Mouse (Mus musculus): ENCODE results near the gene Capzb.

Gene Capzb

DNA sequence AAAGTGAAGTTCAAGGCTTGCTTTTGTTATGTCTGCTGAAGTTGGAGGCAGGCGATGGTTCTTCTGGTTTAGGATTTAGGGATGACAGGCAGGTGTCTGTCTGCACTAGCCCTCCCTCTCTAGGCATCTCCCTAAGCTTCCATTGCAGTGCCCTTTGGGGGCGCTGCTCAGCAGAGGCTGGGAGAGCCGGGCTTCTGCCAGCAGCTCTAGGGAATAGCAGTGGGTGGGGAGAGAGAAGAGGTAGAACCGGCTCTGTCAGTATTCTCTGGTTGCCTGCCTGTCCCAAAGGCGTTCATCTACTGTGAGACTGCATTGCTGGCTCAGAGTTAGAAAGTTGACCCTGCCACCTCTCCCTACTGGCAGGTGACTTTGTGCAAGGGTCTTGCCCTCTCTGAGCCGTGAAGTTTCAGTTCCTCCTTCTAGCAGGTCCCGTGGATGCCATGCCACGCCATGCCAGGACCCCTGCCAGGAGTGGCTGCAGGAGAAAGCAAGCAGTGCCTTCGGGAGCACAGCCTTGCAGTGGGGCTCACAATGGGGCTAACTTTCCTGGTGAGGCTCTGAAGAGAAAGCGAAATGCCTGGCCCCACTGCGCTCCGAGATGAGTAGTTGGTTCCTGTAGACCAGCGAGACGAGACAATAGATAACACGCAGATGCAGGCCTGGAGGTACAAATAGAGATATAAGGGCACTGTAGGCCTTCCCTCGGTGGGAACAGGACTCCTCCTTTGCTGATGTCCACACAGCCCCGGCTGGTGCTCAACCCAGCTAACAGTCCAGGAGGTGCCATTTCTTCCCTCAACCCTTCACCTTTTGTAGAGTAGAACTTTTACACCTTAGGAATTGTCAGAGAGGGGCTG is 19.5 kb downstream of the Capzb start:
- peak; percentile 66 to 67 for DNase-seq

DNA sequence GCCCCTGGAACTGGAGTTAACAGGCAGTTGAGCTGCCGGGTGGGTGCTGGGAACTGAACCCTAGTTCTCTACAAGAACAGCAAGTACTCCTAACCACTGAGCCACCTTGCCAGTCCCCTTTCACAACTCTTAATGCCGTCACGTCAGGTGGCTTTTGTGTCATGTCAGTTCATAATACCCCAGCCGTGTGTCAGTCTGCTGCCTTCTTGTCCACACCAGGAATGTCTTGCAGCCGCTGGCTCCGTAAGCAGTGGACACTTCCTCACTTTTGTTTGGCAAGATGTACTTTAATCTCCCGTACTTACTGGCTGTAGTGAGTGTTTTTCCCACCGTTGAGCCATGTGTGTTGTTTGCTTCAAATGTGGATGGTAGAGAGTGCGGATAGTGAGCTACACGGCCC is 20.4 kb downstream of the Capzb start:
- no peak for DNase-seq

DNA sequence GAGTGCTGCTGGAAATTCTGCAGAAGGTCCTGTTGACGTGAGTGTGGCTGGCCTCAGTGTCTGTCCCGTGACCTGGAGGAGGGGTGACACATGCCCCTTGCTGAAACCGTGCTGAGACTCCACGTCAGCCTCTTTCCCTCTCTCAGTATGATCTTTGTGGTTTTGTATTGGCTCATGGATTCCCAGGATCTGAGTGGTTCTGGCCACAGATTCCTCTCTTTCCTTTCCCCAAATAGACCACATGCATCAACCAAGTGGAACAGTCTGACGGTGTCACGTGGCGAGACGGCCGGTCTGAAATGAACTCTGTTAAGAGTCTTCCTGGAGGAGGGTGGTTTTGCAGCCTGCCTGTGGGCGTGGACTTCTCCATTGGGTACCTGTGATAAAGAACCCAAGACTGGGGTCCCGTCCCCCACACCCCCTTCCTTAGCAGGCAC is 21.3 kb downstream of the Capzb start:
- no peak for DNase-seq

DNA sequence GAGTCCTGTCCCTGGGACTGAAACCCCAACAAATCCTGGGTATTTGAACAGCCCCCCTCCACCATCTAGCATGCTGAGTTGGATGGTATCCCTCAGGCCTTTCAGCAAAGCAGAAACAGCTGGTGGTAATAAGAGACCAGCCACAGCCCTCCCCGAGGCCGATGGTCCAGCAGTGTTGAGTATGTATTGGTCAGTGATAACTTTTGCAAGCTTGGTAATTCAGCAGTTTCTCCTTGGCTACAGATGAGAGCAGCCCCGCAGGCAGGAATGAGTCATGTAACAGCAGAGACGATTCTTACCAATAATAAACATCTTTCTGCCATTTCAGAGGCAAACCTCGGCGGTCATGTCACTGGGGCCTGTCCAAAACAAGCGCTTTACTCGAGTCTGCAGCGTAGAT is 23.9 kb downstream of the Capzb start:
- DNase-seq, result no peak

DNA sequence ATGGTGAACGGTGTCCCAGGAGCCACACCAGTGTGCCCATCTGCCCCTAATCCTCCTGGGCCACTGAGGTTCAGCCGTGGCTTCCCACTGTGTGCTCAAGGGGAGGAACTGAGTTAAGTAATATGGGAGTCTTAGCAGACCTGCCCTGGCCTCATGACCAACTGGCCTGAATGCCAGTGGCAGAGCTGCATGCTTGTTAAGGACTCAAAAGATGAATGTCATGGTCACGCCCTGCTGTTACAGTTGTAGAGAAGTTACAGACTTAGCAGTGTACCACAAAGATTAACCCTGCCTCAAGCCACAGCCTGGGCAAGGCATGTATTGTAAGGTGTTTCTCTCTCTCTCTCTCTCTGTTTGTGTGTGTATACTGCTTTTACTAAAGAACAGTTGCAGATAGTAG is 25.8 kb downstream of the Capzb start:
- DNase-seq, result no peak

DNA sequence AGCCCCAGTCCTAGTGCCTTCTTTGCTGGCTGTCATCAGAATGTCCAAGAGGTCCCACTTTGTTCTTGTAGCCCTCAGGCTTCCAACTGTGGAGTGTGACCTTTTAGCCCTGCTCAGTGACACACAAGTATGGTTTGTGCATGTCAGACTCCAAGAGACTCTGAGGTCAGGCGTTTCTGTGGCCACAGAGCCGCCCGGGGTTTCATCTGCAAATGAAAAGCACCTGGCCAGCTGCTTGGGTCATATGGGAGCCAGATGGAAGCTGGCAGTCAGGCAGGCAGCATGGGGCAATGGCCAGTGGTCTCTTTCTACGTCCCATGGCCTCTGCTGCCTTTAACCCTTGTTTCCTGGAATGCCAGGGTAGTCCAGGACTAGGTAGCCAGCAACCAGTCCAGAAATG is 27.0 kb downstream of the Capzb start:
- DNase-seq, result no peak

DNA sequence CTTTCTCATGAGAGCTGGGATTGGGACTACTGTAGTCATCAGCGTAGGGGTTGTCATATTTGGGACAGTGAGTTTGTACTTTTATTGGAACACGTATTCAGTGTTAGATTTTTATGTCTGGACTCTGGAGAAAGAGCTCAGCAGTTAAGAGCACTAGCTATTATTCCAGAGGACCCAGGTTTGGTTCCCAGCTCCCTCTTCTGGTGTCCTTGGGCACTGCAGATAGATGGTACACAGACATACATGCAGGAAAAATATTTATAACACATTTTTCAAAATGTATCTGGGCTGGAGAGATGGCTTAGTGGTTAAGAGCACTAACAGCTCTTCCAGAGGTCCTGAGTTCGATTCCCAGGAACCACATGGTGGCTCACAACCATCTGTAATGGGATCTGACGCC is 28.3 kb downstream of the Capzb start:
- DNase-seq, result peak; percentile 73 to 76

DNA sequence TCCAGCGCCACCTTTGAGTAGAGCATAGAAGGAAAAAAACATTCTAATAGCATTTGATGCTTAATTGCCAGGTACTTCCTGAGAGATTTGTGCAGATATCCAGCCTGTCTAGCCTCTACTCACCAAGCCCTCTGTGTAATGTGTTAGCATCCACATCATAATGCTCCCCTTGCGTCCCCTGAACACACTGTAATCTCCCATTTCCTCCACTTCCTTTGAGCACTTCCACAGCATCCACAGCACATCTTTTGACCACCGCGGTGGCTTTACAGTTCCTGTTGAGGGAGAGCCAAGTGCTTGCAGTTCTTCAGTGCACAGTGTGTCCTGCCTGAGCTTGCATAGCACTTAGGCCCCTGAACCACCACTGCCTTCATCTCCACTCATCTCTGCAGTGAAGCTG is 29.1 kb downstream of the Capzb start:
- DNase-seq, result no peak

DNA sequence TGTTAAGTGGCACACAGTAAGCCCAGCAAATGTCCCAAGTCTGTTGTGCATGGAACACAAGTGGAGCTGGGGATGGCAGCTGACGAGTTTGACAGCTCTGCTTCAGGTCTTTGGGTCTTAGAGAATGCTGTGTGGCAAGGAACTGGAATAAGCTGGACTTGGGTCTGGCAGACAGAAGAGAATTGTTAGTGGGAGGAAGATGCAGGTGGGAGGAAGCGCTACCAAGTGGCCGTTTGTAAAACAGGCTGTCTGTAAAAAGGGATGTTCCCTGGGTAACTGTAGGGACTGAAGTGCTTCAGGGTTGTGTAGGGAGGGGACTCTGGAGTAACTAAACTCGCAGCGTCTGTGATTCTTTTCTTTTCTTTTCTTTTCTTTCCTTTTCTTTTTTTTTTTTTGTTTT is 32.4 kb downstream of the Capzb start:
- DNase-seq, result no peak

DNA sequence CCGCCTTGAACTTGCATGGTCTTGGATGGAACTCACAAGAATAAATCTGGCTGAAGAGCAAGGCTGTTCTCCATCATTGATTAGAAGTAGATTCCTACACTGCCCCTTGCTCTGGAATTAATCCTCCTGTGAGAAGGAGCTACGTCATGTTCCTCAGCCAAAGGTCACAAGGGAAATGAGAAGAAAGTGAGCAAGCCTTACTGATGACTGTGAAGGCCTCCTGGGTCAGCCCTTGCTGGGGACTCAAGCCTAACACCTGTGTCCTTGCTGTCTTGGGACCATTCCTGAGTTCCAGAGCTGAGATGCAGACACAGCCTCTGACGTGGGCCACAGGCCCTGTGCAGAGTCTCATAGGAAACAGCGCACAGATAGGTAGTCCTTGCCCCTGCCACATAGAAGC is 33.2 kb downstream of the Capzb start:
- no peak for DNase-seq

DNA sequence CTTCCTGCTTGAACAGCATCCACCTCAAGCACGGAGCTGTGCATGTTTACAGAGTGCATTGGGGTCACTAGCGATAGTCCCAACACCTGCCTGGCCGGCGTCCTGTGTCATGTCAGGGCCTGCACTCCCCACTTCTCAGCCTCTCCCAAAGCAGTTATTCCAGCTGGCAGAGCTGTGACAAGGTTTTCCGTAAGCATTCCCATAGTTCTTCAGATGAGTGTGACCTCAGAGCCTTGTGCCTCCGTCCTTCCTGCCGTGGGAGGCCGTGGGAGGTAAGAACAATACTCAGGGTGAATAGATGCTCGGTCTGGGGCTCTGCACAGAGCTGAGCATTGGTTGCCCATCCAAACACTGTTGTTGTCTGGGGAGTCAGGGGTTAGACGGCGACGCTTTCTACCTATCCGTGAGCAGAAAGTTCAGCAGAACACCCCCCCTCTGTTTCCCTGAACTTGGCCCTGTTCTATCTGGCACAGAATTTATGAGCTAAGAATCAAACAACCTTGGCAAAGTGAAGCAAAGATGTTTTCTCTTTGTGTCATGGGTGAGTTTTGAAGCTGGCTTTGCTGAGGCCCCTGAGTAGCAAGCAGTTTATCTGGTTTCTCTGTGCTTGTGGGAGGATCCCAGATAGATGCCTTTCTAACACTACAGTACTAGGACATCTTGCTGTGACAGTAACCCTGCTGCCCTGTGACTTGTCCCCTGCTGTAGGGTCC is 34.0 kb downstream of the Capzb start:
- no peak for DNase-seq

DNA sequence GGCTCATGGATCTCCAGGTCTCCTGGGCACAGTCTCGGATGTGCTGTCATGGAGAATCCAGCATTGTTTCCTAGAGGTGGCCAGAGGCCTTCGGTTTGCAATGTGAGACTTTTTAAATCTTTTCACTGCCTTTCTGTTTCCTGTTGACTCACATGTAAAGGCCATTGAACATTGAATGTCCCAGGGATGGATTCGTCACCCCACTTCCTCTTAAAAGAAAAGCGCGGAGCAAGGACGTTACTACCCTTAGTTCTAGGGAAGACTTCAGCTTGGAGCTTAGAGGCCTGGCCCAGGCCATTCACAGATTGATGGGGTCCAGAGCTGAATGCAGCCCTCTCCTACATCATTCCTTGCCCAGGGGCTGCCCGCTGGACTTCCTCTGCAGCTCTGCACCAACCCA is 35.2 kb downstream of the Capzb start:
- no peak for DNase-seq

DNA sequence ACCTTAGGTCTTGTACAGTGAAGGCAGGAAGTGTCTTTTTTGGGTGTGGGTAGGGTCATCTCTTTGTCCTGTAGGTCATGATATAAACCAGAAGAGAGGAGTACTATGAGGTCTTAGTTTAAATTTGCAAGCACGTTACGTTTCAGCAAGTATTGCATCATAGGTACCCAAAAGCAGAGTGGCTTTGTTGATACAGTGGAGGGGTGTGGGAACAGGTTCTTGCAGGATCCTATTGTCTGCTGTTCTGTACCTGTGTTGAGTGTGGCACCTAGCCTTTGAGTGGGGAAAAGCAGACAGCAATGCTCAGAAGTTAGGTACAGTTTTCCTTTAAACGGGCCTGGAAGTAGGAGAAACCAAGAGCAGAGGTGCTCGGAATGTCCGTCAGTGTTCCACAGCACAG is 36.6 kb downstream of the Capzb start:
- DNase-seq, result no peak

DNA sequence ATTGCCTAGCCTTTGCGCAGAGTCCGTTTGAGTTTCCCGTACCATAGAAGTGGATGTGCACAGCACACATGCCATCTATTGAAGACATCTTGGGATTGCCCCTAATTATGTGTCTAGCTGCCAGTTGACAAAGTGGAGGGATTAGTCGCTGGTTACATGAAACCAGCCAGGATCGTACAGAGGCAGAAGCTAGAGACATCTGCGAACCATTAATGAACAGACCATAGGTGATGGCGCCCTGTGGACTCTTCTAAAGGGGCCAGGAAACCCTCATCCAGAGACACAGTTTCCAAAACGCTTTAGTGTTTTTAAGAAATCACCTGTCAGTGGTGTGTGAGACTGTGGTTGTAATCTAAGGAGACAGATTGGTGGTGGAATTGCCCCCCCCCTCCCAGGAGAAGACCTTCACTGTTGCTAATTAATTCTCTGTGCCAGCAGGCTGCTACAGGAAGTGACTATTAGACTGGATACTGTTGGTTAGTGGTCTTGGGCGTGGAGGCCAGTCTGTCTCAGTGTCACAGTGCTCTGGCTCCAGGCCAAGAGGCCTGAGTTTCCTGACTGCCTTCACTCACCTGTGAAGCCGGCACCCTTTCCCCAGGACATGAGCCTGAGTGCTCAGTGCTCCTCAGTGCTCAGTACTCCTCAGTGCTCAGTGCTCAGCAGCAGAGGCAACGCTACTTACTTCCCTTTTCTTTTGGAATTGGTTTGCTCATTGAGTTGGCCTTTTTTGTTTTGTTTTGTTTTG is 37.8 kb downstream of the Capzb start:
- peak; percentile 29 to 50 for DNase-seq

DNA sequence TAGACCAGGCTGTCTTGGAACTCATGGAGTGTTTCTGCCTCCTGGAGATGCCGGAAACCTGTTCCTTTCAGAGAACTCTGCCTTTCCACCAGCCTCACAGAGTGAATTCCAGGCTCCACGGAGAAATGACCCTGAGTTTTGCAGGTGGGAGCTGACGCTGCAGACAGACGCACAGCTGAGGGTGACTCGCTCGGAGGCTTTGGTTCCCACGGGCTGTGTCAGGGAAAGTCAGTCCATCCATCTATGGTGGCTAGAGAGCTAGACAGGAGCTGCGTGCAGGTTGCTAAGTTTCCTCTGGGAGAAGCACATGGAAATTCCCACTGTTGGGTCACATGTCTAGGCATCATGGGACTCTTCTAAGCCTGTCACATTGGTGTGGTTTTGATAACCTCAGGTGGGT is 38.5 kb downstream of the Capzb start:
- no peak for DNase-seq

DNA sequence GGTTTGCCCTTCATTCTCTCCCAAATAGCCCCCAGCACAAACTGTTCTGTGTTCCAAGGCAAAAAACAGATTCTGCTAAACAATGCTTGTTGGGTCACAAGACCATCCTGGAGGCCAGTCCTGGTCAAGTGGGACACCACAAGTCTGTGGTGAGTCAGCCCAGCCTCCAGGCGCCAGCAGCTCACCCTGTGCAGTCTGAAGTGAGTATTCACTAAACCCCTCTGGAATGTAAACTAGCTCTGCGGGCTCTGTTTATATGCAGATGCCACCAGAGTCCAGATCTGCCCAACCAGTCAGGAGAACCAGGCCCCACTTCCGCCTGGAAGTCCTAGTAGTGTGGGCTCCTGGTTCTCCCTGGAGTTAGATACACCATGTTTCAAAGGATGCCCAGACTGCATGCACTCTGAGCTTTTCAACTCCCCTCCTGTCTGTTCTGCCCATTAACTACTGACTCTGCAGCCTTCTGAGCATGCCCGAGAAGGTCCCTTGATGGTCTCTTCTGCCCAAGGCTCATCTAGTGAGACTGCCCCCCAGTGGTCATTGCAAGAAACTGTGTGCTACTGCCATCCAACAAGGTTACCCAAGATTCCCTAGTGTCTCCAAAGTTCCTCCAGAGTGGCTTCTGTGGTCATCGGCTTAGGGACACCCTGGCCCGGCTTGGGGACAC is 39.9 kb downstream of the Capzb start:
- DNase-seq, result peak; percentile 77 to 78

DNA sequence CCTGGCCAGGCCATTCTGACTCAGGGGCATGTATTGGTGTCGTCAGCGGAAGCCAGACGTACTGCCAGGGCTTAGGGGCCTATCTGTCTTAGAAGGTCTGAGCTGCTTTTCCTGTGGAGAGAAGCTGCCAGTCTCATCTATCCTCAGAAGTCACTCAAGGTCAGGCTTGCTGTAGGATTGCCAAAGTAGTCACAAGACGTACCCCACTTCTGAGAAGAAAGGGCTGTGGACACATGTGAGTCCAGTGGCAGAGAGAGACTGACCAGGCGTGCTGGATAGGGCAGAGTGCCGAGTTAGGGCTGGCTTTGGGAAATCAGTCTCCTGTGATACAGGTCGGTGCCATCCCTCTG is 40.4 kb downstream of the Capzb start:
- no peak for DNase-seq

DNA sequence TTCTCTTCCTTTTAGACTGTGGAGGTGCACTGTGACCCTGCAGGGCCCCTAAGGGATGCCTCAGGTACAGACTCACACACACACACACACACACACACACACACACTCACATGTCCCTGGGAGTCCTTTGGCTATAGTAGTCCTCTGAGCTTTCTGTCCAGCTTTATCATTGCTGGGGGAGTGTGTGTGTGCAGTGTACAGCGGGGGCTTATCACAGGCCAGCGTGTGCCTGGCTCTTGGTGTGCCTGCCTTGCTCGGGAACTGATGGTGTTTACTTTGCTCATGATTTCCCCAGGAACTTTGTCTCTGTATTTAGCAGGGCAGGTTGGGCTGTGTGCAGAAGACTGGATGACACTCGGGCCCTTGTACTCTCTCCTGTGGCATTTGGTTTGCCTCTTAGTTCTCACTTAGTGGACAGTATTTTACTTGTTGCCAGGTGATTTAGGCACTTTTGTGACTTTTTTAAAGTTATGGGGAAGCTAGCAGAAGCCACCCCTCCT is 41.1 kb downstream of the Capzb start:
- DNase-seq, result no peak

DNA sequence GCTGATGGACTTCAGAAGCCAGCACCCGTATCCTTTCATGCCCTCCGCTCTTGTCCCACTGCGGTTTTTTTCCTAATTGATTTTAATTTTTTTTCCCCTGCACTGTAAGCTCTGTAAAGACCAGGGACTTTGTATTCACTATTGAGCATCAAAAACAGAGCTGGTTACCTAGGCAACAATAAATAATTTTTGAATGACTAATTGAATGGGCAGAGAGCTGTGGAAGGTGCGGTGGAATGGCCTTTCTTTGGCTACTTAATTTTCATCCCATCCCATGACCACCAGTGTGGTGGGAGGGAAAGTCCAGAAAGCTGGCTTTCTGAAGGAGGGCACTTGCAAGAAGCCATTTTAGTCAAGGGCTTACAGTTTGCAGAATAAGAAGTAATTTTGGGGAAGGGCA is 41.6 kb downstream of the Capzb start:
- DNase-seq, result no peak

DNA sequence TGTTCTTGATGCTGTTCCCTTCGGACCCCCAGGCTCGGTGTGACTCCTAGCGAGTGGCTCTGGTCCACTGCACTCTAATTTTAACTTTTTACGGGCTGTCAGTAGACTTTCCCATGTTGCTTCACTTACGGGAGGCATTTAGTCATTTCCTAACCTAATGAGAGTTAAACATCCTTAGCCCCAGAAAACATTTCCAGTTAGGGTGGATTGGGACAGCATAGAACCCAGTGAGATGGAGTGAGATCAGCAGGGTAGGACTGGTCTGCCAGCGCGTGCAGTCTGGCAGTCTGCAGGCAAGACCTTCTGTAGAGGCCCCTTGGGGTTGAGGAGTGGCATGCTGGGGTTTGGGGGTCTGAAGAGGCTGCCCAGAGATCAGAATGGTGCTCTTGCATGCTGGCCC is 42.9 kb downstream of the Capzb start:
- DNase-seq, result no peak

DNA sequence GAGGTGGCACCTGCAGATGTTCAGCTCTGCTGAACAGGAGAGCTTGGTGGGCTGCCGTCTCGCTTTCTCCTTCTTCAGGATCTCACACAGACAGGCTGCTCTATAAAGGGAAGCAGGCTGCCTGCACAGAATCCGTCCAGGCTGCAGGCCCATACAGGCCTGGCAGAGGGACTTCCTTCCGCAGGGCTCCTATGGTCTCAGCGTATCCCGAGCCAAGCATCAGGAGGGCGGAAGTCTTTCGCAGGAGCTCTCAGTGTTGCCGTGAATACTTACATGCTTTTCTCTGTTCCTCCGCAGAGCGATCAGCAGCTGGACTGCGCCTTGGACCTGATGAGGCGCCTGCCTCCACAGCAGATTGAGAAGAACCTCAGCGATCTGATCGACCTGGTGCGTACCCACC is 45.9 kb downstream of the Capzb start:
- DNase-seq, result no peak

DNA sequence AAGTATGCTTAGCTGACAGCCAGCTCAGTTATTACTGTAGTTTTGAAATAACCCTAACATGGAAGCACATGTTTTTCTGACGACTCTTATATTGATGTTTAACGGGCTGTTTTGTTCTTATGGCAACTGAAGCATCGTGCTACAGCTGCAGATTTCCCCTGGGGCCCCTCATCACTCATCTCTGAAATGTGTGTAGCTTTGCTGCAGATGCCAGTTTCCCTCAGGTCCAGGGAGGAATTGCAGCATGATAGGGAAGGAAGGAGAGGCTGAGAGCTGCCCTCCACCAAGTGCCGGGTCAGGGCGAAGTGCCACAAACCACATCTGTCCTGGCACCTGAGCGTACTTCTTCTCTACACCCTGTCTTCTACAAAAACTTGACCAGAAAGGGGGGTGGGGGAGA is 47.6 kb downstream of the Capzb start:
- peak; percentile 46 to 62 for DNase-seq

All from B cell, adult 2 months (primary cell).